Mouse (Mus musculus) limb, embryonic 14.5 days (tissue): ENCODE data around the gene Copz1. TPM values are rescaled to one million over a fixed set of nuclear protein-coding genes. Genes with fewer than 3 reads are reported as not detected.

Source experiments
- ATAC-seq: fragments of 200-750 bp; cut with Nextera tagmentation; 2 replicates; pipeline ENCODE4 v1.8.0; 2017; ENCODE audit warnings: low read depth, moderate number of reproducible peaks, moderate TSS enrichment; ENCODE audit not compliant: low FRiP score
- DNase-seq: peaks from one replicate; pipeline ENCODE4 v3.0.0-alpha.2; 2015; ENCODE audit warnings: low spot score
- H3K27ac ChIP-seq: fragments of 300-500 bp; sonication (generic); replicated peaks from 2 replicates; pipeline ENCODE4 v1.5.1; 2014; ENCODE audit warnings: low read depth, mild to moderate bottlenecking, low read length, moderate library complexity, mixed read lengths
- H3K27me3 ChIP-seq: fragments of 300-500 bp; sonication (generic); 2 replicates; pipeline ENCODE4 v1.6.1; 2014; ENCODE audit warnings: low read length, mixed read lengths; ENCODE audit not compliant: control insufficient read depth, insufficient read depth
- H3K36me3 ChIP-seq: fragments of 300-500 bp; sonication (generic); 2 replicates; pipeline ENCODE4 v1.6.1; 2014; ENCODE audit warnings: mild to moderate bottlenecking, low read length, moderate library complexity, mixed read lengths; ENCODE audit not compliant: control insufficient read depth, insufficient read depth
- H3K4me1 ChIP-seq: fragments of 300-500 bp; sonication (generic); 2 replicates; pipeline ENCODE4 v1.6.1; 2014; ENCODE audit warnings: antibody characterized with exemption, low read length, mixed read lengths; ENCODE audit not compliant: control insufficient read depth, insufficient read depth
- H3K4me2 ChIP-seq: fragments of 300-500 bp; sonication (generic); replicated peaks from 2 replicates; pipeline ENCODE4 v1.6.1; 2014; ENCODE audit warnings: low read depth, mild to moderate bottlenecking, low read length, moderate library complexity; ENCODE audit not compliant: severe bottlenecking
- H3K4me3 ChIP-seq: fragments of 300-500 bp; sonication (generic); replicated peaks from 2 replicates; pipeline ENCODE4 v1.5.1; 2014; ENCODE audit warnings: low read length
- H3K9ac ChIP-seq: fragments of 300-500 bp; sonication (generic); 2 replicates; pipeline ENCODE4 v1.6.1; 2014; ENCODE audit warnings: mild to moderate bottlenecking, low read depth, low read length, moderate library complexity; ENCODE audit not compliant: severe bottlenecking
- H3K9me3 ChIP-seq: fragments of 300-500 bp; sonication (generic); 2 replicates; pipeline ENCODE4 v1.6.1; 2016; ENCODE audit warnings: low read length; ENCODE audit not compliant: control insufficient read depth
- POLR2A ChIP-seq: fragments of 200-500 bp; IDR thresholded peaks from 2 replicates; pipeline ENCODE4 v1.8.0; 2012; ENCODE audit warnings: inconsistent platforms, mild to moderate bottlenecking, moderate library complexity, borderline replicate concordance; ENCODE audit not compliant: insufficient read depth, insufficient read length; ENCODE audit errors: extremely low read depth
- WGBS: fragments of 180-500 bp; shearing (Covaris S2); extraction: QIAGEN DNeasy Blood & Tissue Kit; methylation state at CpG from one replicate; pipeline ENCODE4 v1.1.7; 2014; 5-methylcytosine and 5-hydroxymethylcytosine counted together
- polyA plus RNA-seq, 2 experiments: library from polyadenylated mRNA; depleted of rRNA in 1 of 2; stranded (reverse) in 1 of 2; unstranded in 1 of 2; fragments of >200 nt; fragmentation: Nextera tagmentation in 1 of 2; extraction: Ambion mirVana in 1 of 2; gene quantifications; 2 replicates each; pipeline versions ENCODE4 v1.2.1 to v1.2.3; 2012 to 2014

Gene Copz1
- polyA plus RNA-seq, 2 experiments: 200 to 292 TPM

GRCm38 (mm10) chr15:103303916-103304615, 31.6 kb downstream of the Copz1 start:
- no peak for TF ChIP-seq POLR2A
- DNase-seq (no peak), ATAC-seq (no peak)
- peak overlapping the region; percentile 63 for H3K9ac ChIP-seq
- WGBS: 9% methylated on average over 8 of the region's 8 CpGs
- peak overlapping the region; percentile 93 for H3K27ac ChIP-seq
- peak overlapping the region; percentile 63 for H3K4me2 ChIP-seq
- H3K36me3 ChIP-seq: no peaks in the 10 kb centered on the region
- H3K4me3 ChIP-seq: peak overlapping the region; percentile 43
- peaks cover 80% of the 10 kb centered on the region for H3K4me1 ChIP-seq
- no peaks in the 10 kb centered on the region for H3K9me3 ChIP-seq
- no peaks in the 10 kb centered on the region for H3K27me3 ChIP-seq

GRCm38 (mm10) chr15:103304616-103304969, 32.1 kb downstream of the Copz1 start:
- peaks cover 75% of the 10 kb centered on the region for H3K4me1 ChIP-seq
- 0% methylated on average over 9 of the region's 9 CpGs for WGBS
- H3K4me2 ChIP-seq: peak overlapping the region; percentile 63
- no peak for TF ChIP-seq POLR2A
- no peaks in the 10 kb centered on the region for H3K9me3 ChIP-seq
- H3K36me3 ChIP-seq: no peaks in the 10 kb centered on the region
- peak overlapping the region; percentile 63 for H3K9ac ChIP-seq
- DNase-seq (no peak), ATAC-seq (no peak)
- H3K27ac ChIP-seq: peak overlapping the region; percentile 93
- H3K27me3 ChIP-seq: no peaks in the 10 kb centered on the region
- peak overlapping the region; percentile 43 for H3K4me3 ChIP-seq

- DNase-seq (peak; percentile 99), ATAC-seq (peak; percentile 90)
- H3K4me2 ChIP-seq: peak overlapping the region; percentile 63
- H3K9ac ChIP-seq: peak overlapping the region; percentile 65
- no peaks in the 10 kb centered on the region for H3K9me3 ChIP-seq
- under 1% methylated on average over 36 of the region's 71 CpGs for WGBS
- peak overlapping the region; percentile 43 for H3K4me3 ChIP-seq
- H3K4me1 ChIP-seq: peaks cover 69% of the 10 kb centered on the region
- no peaks in the 10 kb centered on the region for H3K27me3 ChIP-seq
- peak overlapping the region; percentile 95 for H3K27ac ChIP-seq
- H3K36me3 ChIP-seq: no peaks in the 10 kb centered on the region
- peak; percentile 53; the same call in 1 of the 2 replicates for TF ChIP-seq POLR2A
Measured at GRCm38 (mm10) chr15:103305070-103305678, 32.7 kb downstream of the Copz1 start.

- H3K4me1 ChIP-seq: peaks cover 60% of the 10 kb centered on the region
- no peaks in the 10 kb centered on the region for H3K36me3 ChIP-seq
- peak overlapping the region; percentile 65 for H3K9ac ChIP-seq
- no peaks in the 10 kb centered on the region for H3K9me3 ChIP-seq
- H3K27ac ChIP-seq: peak overlapping the region; percentile 95
- 21% methylated on average over 8 of the region's 8 CpGs for WGBS
- peak overlapping the region; percentile 63 for H3K4me2 ChIP-seq
- TF ChIP-seq POLR2A: 0 out of 2 replicates have a peak, but pooled peaks have one; percentile 7
- H3K4me3 ChIP-seq: peak overlapping the region; percentile 43
- ATAC-seq (no peak), DNase-seq (peak; percentile 78)
- H3K27me3 ChIP-seq: no peaks in the 10 kb centered on the region
Measured at GRCm38 (mm10) chr15:103305792-103306645, 33.5 kb downstream of the Copz1 start.

GRCm38 (mm10) chr15:103307125-103307524, 34.6 kb downstream of the Copz1 start:
- DNase-seq (peak; percentile 94), ATAC-seq (no peak)
- WGBS: 4% methylated on average over 7 of the region's 7 CpGs
- no peak for TF ChIP-seq POLR2A
- peaks cover 49% of the 10 kb centered on the region for H3K4me1 ChIP-seq
- H3K27me3 ChIP-seq: no peaks in the 10 kb centered on the region
- no peak overlapping the region for H3K9ac ChIP-seq
- no peaks in the 10 kb centered on the region for H3K9me3 ChIP-seq
- H3K4me3 ChIP-seq: no peak overlapping the region
- H3K36me3 ChIP-seq: no peaks in the 10 kb centered on the region
- H3K27ac ChIP-seq: no peak overlapping the region
- H3K4me2 ChIP-seq: no peak overlapping the region
